In genomic region chr4:120131441-120132220, GRCm38 (mm10) we compare ENCODE assay signal across 8 mouse cellular contexts. TPM values are rescaled to one million over a fixed set of nuclear protein-coding genes. Genes with fewer than 3 reads are reported as not detected.
DNase-seq lines count a peak whose midpoint lies in the region; ATAC-seq lines count a peak whose summit lies in the region.

No protein-coding gene starts in this region.

- ATAC-seq in kidney, embryonic 14.5 days (ENCODE audit: low FRiP score, low TSS enrichment) = no peak

- peak; percentile 60 for DNase-seq in kidney, adult 18-20 months
- peak; percentile 94 to 98 for DNase-seq in adrenal gland, postnatal 36 days
- peak; percentile 74 to 86 for DNase-seq in heart, postnatal 14 days
- DNase-seq in ovary, adult 18-20 months (ENCODE audit: low spot score) = peak; percentile 77
- no peak for DNase-seq in left cerebral cortex, adult 18-20 months (ENCODE audit: low spot score in 2 of 2)
- DNase-seq in layer of hippocampus, adult 18-20 months (ENCODE audit: low spot score in 2 of 2) = no peak
- DNase-seq in layer of hippocampus, postnatal 25 days (ENCODE audit: extremely low spot score in 1 of 2, low spot score in 1 of 2) = no peak

- H3K27me3 ChIP-seq in kidney, embryonic 14.5 days (ENCODE audit: control insufficient read depth, insufficient read depth, low read length) = no peaks in the 10 kb centered on the region; the same call in 1 of the 2 replicates

- intact Hi-C loops in heart, postnatal 14 days (cut with DNase I) = no loop called here

- no peaks in the 10 kb centered on the region for H3K36me3 ChIP-seq in kidney, embryonic 14.5 days (ENCODE audit: control insufficient read depth, insufficient read depth, low read length)

- no peak overlapping the region for H3K9ac ChIP-seq in kidney, embryonic 14.5 days (ENCODE audit: low read depth, low read length)

- no peak overlapping the region for H3K4me3 ChIP-seq in kidney, embryonic 14.5 days (ENCODE audit: low read length)

- no peak overlapping the region for H3K27ac ChIP-seq in kidney, embryonic 14.5 days (ENCODE audit: low read depth, low read length)

- H3K4me1 ChIP-seq in kidney, embryonic 14.5 days (ENCODE audit: control insufficient read depth, insufficient read depth, low read length) = no peaks in the 10 kb centered on the region

- no peak overlapping the region for H3K4me2 ChIP-seq in kidney, embryonic 14.5 days (replicated peaks; ENCODE audit: low read depth, low read length)

- no peaks in the 10 kb centered on the region for H3K9me3 ChIP-seq in kidney, embryonic 14.5 days (ENCODE audit: control insufficient read depth, low read length)

- 80% methylated on average over 24 of the region's 24 CpGs for WGBS in kidney, embryonic 14.5 days

RNA-seq across cellular contexts. Expression of gene Edn2, which starts 29.4 kb away (rescaled TPM):
- not detected in 2 replicates for polyA plus RNA-seq in kidney, embryonic 14.5 days (2014; fragmentation: Nextera tagmentation; extraction: Ambion mirVana)
- not detected for total RNA-seq in adrenal gland, postnatal 36 days (2021)
- not detected for total RNA-seq in heart, postnatal 14 days (2021)
- not detected for total RNA-seq in left cerebral cortex, adult 18-20 months (2021)
- not detected for total RNA-seq in layer of hippocampus, adult 18-20 months (2021)
- total RNA-seq in layer of hippocampus, postnatal 25 days (2021) = not detected

Comparison
In these comparisons a context has a peak if more than half of its experiments do, and no peak if none do; other contexts are left out.
1. DNase-seq: peak in kidney, adult 18-20 months (single experiment), adrenal gland, postnatal 36 days (2 of 2), heart, postnatal 14 days (2 of 2) and ovary, adult 18-20 months (single experiment); none in left cerebral cortex, adult 18-20 months (0 of 2), layer of hippocampus, adult 18-20 months (0 of 2) and layer of hippocampus, postnatal 25 days (0 of 2).